Mouse (Mus musculus) liver, embryonic 14.5 days (tissue): ENCODE measurements around the gene Ccdc159.

Experiments
- CTCF ChIP-seq: IDR thresholded peaks from 2 replicates; pipeline ENCODE4 v1.5.1; 2016; ENCODE audit warnings: antibody characterized with exemption, low read depth, control low read depth
- EP300 ChIP-seq: IDR thresholded peaks from 2 replicates; pipeline ENCODE4 v1.6.1; 2016; ENCODE audit warnings: antibody characterized with exemption, low read depth

GRCm38 (mm10) chr9:21935466-21936131 is 8.3 kb downstream of the Ccdc159 start:
- TF ChIP-seq CTCF = no peak
- TF ChIP-seq EP300 = no peak
